Mouse (Mus musculus): Measurements from ENCODE around the gene Lsamp.

DNA sequence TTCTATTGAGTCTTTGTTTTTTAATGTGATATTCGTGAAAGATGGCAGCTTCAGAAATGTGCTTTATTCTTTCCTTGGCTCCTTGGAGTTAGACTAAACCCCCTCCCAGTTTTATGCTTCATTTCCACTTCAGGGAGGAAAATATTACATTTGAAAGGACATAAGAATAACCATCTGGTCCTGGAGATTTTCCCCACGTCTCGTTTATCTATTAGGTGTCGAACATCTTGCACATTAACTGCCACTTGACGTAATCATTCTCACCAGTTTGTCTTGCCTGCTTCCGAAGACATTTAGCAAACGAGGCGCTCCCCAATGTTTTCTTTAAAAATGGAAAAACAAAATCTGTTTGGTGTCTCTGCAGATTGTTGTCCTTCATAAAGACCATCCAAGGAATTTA, 756.1 kb downstream of the Lsamp start:
- TF ChIP-seq POLR2A (IDR thresholded peaks at IDR 0.05; ENCODE audit: control insufficient read depth, low read depth, low read length), result no peak
- TF ChIP-seq CTCF (IDR thresholded peaks at IDR 0.05; ENCODE audit: control insufficient read depth, insufficient read depth, insufficient replicate concordance, low read depth, low read length), result no peak
